Mouse (Mus musculus) thymus, postnatal 14 days (tissue): ENCODE results near the gene A930017K11Rik.

Experiments used
- DNase-seq: peaks from one replicate; pipeline ENCODE4 v3.0.0; 2021

A930017K11Rik gene

DNA sequence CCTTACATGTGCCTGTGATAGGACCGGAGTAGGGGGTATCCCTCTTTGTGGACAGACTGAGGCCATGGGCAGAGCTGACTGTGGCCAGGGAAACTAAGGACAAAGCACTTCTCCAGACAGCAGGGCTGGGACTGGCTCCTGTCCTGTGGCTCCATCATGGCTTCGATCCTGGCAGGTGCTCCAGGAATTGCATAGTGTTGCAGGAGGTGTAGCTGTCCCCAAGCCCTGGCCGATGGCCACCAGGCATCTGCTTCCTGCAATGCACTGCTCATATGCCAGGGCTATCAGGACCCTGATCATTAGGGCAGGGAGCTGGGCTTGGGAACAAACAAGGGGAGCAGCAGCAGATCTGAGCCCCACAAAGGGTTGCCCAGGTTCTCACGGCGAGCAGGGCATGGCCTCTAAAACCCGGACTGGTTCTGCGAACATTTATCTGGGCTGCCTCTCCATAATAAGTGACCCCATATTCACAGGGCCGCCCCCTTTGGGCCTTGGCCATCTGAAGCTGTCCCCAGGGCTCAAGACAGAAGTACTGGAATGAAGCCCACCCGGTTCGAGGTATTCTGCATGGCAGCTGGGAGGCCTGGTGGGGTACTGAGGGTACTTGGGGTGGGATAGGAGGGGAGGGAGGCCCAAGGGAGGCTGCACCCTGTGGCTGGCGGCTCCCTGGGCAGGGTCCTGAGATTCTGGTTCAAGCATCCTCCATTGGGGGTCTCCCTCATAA lies 6.6 kb upstream of the A930017K11Rik start:
- DNase-seq: no peak

GRCm38 (mm10) chr17:25957586-25958051 lies 5.3 kb upstream of the A930017K11Rik start:
- DNase-seq: no peak

GRCm38 (mm10) chr17:25956631-25957030 lies 4.3 kb upstream of the A930017K11Rik start:
- no peak for DNase-seq

GRCm38 (mm10) chr17:25956201-25956600 lies 3.8 kb upstream of the A930017K11Rik start:
- no peak for DNase-seq

DNA sequence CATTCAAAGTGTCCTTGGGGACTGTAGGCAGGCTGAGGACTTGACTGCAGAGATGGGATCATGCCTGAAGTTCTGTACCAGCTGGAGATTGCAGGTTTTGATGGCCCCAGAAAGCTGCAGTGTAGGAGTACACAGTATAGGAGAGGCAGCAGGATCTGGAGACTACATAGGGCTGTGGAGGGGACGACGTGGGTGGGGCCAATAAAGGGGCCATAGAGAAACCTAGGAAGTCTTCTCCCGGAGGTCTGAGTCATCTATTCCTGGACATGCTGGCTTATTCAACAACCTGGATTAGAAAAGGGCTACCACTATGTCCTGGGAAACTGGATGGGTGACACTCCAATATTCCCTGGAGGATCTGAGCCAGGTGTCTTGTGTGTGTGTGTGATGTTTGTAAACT lies 3.4 kb upstream of the A930017K11Rik start:
- no peak for DNase-seq

DNA sequence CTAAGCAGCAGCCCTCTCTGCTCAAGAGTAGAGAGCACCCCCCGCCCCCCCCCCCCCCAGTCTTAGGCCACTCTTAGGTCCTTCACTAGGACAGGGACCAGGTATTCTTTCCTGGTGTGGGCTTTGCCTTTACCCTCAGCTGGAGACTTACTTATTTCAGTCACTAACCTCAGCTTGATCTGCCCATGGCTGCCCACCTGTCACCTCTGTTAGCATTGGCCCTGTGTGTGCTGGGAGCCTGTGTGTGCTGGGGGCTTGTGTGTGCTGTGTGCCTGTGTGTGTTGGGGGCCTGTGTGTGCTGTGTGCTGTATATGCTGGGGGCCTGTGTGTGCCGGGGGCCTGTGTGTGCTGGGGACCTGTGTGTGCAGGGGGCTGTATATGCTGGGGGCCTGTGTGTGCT lies 2.3 kb upstream of the A930017K11Rik start:
- no peak for DNase-seq

GRCm38 (mm10) chr17:25953161-25953560 lies 796 bp upstream of the A930017K11Rik start:
- DNase-seq: no peak

DNA sequence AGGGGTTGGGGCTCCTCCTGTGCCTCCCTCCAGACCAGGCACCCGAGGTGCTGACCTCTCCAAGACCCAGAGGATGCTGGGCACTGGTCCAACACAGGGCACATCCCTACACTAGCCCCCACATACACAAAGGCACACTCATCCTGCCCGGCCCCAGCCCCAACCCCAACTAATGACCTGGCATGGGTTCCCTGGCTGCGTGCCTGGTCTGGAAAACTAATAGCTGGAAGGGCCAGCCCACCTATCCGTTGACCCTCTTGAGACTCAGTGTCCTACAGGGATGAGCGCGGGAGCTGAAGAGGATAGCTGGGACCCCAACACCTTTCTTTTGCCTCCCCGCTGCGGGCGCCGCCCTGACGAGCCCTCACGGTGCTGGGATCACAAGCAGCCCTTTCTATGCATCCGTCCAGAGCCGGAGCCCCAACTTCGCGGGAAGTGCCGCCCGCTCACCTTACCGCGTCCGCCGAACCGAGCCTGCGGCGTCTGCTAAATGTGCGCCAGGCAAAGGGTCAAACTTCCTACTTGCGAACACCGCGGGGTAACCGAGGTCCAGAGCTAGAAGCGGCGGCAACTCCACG lies 1.1 kb downstream of the A930017K11Rik start:
- DNase-seq: no peak

DNA sequence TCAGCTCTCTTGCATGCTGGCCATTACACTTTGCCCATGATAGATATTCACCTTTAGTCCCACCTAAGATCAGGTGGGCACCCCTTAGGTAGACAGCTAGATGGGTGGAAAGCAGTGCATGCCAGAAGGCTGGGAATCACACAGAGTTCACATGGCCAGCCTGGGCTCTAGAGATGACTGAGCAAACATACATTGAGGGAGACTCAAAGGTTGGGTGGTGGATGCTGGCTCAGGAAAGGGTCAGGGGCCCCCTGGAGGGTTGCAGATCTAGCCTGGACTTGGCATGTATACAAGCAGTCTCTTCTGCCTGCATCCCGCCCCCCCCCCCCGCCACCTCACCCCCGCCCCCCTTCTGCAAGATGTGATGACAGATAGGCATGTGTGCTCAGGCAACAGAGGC lies 1.7 kb downstream of the A930017K11Rik start:
- DNase-seq: no peak

DNA sequence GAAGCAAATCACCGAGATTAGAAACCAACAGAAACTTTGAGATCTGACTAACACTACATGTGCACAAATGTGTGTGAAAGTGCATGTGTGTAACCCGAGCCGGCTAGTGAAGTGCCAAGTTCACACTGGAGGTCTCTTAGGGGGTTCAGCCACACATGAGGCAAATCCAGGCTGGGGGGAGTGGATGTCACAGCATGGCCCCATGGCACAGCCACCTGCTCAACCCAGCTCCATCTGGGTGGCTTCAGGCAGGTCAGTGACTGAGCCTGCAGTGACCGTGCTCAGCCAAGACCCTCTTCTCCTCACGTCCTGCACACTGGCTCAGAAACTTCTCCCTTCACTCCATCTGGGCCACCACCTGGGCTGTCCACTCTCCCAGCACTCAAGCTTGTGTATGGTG lies 2.4 kb downstream of the A930017K11Rik start:
- DNase-seq: no peak

- DNase-seq: no peak
These were observed 4.3 kb downstream of the A930017K11Rik start for GRCm38 (mm10) chr17:25948051-25948450.

GRCm38 (mm10) chr17:25947576-25947975 lies 4.8 kb downstream of the A930017K11Rik start:
- no peak for DNase-seq

GRCm38 (mm10) chr17:25946891-25947290 lies 5.5 kb downstream of the A930017K11Rik start:
- no peak for DNase-seq

- no peak for DNase-seq
These were observed 6.0 kb downstream of the A930017K11Rik start for GRCm38 (mm10) chr17:25946349-25946748.

- DNase-seq: no peak
These were observed 6.7 kb downstream of the A930017K11Rik start for GRCm38 (mm10) chr17:25945517-25946155.

DNA sequence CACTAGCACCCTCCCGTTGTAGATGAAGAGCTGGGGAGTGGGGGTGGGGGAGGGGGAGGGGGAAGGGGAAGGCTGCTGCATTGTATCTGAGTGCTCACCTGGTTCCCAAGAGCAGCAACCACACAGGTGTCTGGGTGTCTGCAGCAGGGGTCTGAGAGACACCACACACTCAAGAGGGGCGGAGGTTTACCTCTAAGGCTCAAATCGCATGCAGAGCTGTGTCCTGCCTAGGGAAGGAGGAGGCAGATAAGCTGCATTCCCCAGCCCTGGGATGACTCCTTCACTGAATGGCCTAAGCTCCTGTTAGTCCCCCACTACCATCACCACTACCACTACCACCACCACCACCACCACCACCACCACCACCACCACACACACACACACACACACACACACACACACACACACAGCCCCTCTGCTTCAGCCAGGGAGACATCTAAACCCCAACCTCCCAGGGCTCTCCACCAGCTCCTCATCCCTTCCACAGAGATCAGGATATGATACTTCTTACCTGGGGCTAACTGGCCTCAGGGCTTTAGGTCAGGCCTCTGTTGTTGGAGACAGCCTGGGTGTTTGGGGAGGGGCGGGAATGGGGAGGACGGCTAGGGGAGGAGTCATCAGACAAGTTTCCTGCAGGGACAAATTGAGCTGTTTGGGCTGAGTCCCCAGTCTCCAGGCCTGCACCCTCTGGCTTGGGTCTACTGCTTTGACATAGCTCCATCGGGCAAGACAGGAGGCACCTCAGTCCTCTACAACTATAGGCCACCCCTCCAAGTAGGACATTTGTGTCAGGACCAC lies 7.8 kb downstream of the A930017K11Rik start, which contains the start of the genes Pigq and Nhlrc4:
Gene Pigq (minus strand): TSS at position 571 of the 798 bp plus-strand sequence.
Gene Nhlrc4 (minus strand): TSS at position 596 of the 798 bp plus-strand sequence.
- no peak for DNase-seq

DNA sequence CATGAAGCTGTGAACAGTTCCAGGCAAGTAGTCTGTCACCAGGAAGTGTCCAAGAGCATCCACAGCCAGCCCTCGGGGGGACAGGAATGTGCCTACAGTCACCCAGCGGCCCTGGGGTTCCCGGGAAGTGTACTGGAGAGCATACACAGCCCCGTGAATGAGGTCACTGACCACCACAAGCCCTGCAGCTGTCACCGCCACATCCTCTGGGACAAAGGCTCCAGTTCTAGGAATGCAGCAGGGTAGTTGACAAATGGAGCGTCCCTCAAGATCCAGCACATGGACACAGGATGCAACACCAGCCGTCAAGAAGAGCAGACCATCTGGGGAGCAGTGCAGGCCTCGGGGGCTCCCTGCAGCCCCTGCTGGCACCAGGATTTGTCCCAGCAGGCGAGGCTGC lies 8.6 kb downstream of the A930017K11Rik start:
- DNase-seq: no peak

DNA sequence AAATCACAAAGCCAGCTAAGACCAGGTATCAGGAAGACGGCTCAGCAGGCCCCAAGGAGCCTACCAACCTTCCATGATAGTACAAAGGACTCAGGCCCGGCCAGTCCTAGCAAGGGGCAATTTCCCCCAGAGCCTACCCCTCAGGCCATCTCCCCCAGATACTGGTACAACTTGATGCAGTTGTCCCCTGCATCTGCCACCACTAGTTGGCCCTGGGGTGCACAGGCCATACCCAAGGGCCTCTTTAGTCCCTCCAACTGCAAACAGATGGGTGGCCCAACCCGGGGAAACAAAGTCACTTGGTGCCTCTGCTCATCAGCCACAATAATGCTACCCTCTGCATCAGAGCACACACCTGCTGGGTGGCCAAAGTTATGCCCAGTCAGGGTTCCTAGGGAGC lies 9.1 kb downstream of the A930017K11Rik start:
- DNase-seq: no peak

- DNase-seq: no peak
These were observed 9.7 kb downstream of the A930017K11Rik start for GRCm38 (mm10) chr17:25942597-25943151.

- DNase-seq: peak; percentile 77
These were observed 10.7 kb downstream of the A930017K11Rik start for GRCm38 (mm10) chr17:25941511-25942241.

- no peak for DNase-seq
These were observed 17.8 kb downstream of the A930017K11Rik start for GRCm38 (mm10) chr17:25934526-25934925.

GRCm38 (mm10) chr17:25925348-25925747 lies 27.0 kb downstream of the A930017K11Rik start:
- no peak for DNase-seq
